Mouse (Mus musculus): ENCODE results near the gene Hmga2. TPM values are rescaled to one million over a fixed set of nuclear protein-coding genes. Genes with fewer than 3 reads are reported as not detected.

The Hmga2 gene
- total and polyA plus RNA-seq, 3 experiments = 0.15 TPM; not detected in 2

DNA sequence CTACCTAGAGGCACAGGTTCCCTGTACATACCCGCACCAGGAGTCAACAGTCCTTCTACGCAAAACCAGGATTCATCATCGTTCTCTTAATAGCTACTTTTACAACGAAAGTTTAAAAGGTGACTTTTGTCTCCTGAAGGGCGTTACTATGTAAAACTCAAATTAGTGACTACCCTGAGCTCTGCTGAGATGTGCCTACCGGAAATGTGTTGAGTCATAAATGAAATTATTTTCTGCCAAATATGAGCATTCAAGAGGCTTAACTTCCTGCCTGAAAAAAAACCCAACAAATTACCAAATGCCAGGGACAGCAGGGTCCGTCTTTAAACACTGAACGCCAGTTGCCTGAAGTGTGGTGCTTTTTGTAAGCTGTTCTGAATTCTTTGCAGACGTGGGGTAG is 81.5 kb downstream of the Hmga2 start:
- H3K4me3 ChIP-seq (ENCODE audit: control insufficient read depth in 1 of 2, insufficient read depth in 1 of 2, low read depth in 2 of 2, low read length in 2 of 2) = no peak overlapping the region
- no peaks in the 10 kb centered on the region for H3K4me1 ChIP-seq (ENCODE audit: control insufficient read depth in 1 of 2, insufficient read depth in 2 of 2, low read length in 2 of 2)
- no peak overlapping the region for H3K9ac ChIP-seq (ENCODE audit: control insufficient read depth, low read depth, low read length, poor library complexity, severe bottlenecking)
- no peaks in the 10 kb centered on the region for H3K36me3 ChIP-seq (ENCODE audit: control insufficient read depth in 1 of 2, insufficient read depth in 2 of 2, low read length in 2 of 2)
- H3K27ac ChIP-seq (ENCODE audit: control insufficient read depth, low read depth, low read length) = no peak overlapping the region
- TF ChIP-seq SIN3A (IDR thresholded peaks at IDR 0.05; ENCODE audit: low read length) = no peak
- TF ChIP-seq MAZ (IDR thresholded peaks at IDR 0.05; ENCODE audit: low read depth, low read length) = no peak
- TF ChIP-seq ZMIZ1 (IDR thresholded peaks at IDR 0.05; ENCODE audit: low read depth, low read length) = no peak
- TF ChIP-seq MEF2A (IDR thresholded peaks at IDR 0.05; ENCODE audit: extremely low read depth, insufficient replicate concordance, low read depth, low read length, poor library complexity, severe bottlenecking) = no peak
- TF ChIP-seq BHLHE40 (IDR thresholded peaks at IDR 0.05; ENCODE audit: borderline replicate concordance, low read depth, low read length) = no peak
- TF ChIP-seq ZKSCAN1 (IDR thresholded peaks at IDR 0.05; ENCODE audit: low read depth, low read length) = no peak
- no peak for TF ChIP-seq CHD1 (IDR thresholded peaks at IDR 0.05; ENCODE audit: low read depth, low read length)
- TF ChIP-seq HCFC1 (IDR thresholded peaks at IDR 0.05; ENCODE audit: low read depth, low read length) = no peak
- no peak for TF ChIP-seq JUND (IDR thresholded peaks at IDR 0.05; ENCODE audit: low read depth, low read length)
- no peak for TF ChIP-seq CTCF (IDR thresholded peaks at IDR 0.05 in 2 of 3, conservative IDR thresholded peaks at IDR 0.05 in 1 of 3; ENCODE audit: control insufficient read depth in 1 of 3, insufficient read depth in 1 of 3, low read depth in 2 of 3, low read length in 3 of 3, poor library complexity in 1 of 3, severe bottlenecking in 1 of 3)
- no peak for TF ChIP-seq ELF1 (IDR thresholded peaks at IDR 0.05; ENCODE audit: low read depth, low read length)
- TF ChIP-seq NELFE (IDR thresholded peaks at IDR 0.05; ENCODE audit: low read depth, low read length) = no peak
- TF ChIP-seq EP300 (IDR thresholded peaks at IDR 0.05; ENCODE audit: low read depth in 1 of 2, low read length in 2 of 2) = no peak
- H3K27me3 ChIP-seq (ENCODE audit: control insufficient read depth in 1 of 2, insufficient read depth in 2 of 2, low read length in 2 of 2) = no peaks in the 10 kb centered on the region
- no peak for DNase-seq (ENCODE audit: low read depth, low spot score)
- no peaks in the 10 kb centered on the region for H3K79me2 ChIP-seq (ENCODE audit: control insufficient read depth, insufficient read depth, low read length, poor library complexity)
- H3K9me3 ChIP-seq (replicated peaks; ENCODE audit: insufficient read depth, low read length) = no peaks in the 10 kb centered on the region

DNA sequence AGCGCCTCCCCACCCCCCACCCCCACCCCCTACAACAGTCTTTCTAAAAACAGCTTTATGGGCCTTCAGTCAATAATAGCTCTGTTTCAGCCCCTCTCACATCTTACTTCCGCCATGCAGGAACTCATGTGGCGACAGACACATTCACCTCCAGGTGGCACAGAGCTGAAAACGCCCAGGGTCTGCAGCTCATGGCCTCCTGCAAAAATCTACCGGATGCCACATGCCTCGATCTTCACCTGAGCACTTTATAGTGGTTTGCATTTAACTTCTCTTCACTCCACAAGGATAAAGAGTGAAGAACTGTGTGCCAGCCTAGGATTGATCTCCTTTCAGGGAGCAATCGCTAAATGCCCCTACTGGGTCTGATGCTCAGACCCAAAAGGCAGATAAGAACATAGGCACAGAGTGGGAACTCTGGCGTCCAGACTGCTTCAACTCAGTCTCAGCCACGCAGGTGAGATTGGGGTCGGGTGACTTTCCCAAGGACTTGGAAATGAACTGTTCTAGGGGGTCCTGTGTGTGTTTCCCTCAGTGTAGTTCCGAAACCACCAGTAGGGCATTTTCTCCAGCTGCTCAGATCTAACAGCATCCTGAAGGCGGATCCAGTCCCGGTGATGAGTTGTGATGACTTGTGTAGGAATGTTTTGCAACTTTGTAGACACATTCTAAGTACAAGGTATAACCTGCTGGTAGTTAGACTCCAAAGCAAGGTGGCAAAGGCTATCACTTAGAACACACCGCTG is 84.1 kb downstream of the Hmga2 start:
- Histone ChIP-seq H3K9me3 (replicated peaks; ENCODE audit: insufficient read depth, low read length) (no peaks in the 10 kb centered on the region), H3K27ac (ENCODE audit: control insufficient read depth, low read depth, low read length) (no peak overlapping the region), H3K4me3 (ENCODE audit: control insufficient read depth in 1 of 2, insufficient read depth in 1 of 2, low read depth in 2 of 2, low read length in 2 of 2) (no peak overlapping the region), H3K27me3 (ENCODE audit: control insufficient read depth in 1 of 2, insufficient read depth in 2 of 2, low read length in 2 of 2) (no peaks in the 10 kb centered on the region), H3K36me3 (ENCODE audit: control insufficient read depth in 1 of 2, insufficient read depth in 2 of 2, low read length in 2 of 2) (no peaks in the 10 kb centered on the region), H3K4me1 (ENCODE audit: control insufficient read depth in 1 of 2, insufficient read depth in 2 of 2, low read length in 2 of 2) (no peaks in the 10 kb centered on the region), H3K79me2 (ENCODE audit: control insufficient read depth, insufficient read depth, low read length, poor library complexity) (no peaks in the 10 kb centered on the region), H3K9ac (ENCODE audit: control insufficient read depth, low read depth, low read length, poor library complexity, severe bottlenecking) (no peak overlapping the region)
- DNase-seq (ENCODE audit: low read depth, low spot score) = no peak
- TF ChIP-seq RCOR1 (IDR thresholded peaks at IDR 0.05; ENCODE audit: low read depth, low read length) (no peak), MYC (IDR thresholded peaks at IDR 0.05; ENCODE audit: low read depth, low read length) (no peak), KAT2A (conservative IDR thresholded peaks at IDR 0.05; ENCODE audit: low read depth, low read length) (no peak), ZMIZ1 (IDR thresholded peaks at IDR 0.05; ENCODE audit: low read depth, low read length) (no peak), UBTF (IDR thresholded peaks at IDR 0.05; ENCODE audit: borderline replicate concordance, insufficient read depth, low read depth, low read length) (no peak), MEF2A (IDR thresholded peaks at IDR 0.05; ENCODE audit: extremely low read depth, insufficient replicate concordance, low read depth, low read length, poor library complexity, severe bottlenecking) (no peak), MXI1 (IDR thresholded peaks at IDR 0.05; ENCODE audit: low read depth, low read length) (no peak), EP300 (IDR thresholded peaks at IDR 0.05; ENCODE audit: low read depth in 1 of 2, low read length in 2 of 2) (no peak), USF1 (IDR thresholded peaks at IDR 0.05; ENCODE audit: low read depth, low read length) (no peak), TAL1 (IDR thresholded peaks at IDR 0.05; ENCODE audit: low read length) (no peak), NRF1 (IDR thresholded peaks at IDR 0.05; ENCODE audit: insufficient read depth, low read depth, low read length, poor library complexity, severe bottlenecking) (no peak), MAZ (IDR thresholded peaks at IDR 0.05; ENCODE audit: low read depth, low read length) (no peak), HCFC1 (IDR thresholded peaks at IDR 0.05; ENCODE audit: low read depth, low read length) (no peak), NELFE (IDR thresholded peaks at IDR 0.05; ENCODE audit: low read depth, low read length) (no peak), TBP (IDR thresholded peaks at IDR 0.05; ENCODE audit: low read depth, low read length) (no peak), MAX (IDR thresholded peaks at IDR 0.05; ENCODE audit: low read length) (no peak), USF2 (IDR thresholded peaks at IDR 0.05; ENCODE audit: borderline replicate concordance in 1 of 2, insufficient read depth in 1 of 2, low read depth in 1 of 2, low read length in 2 of 2) (no peak), MYB (IDR thresholded peaks at IDR 0.05; ENCODE audit: low read depth, low read length) (no peak), CHD2 (IDR thresholded peaks at IDR 0.05; ENCODE audit: low read length) (no peak), GABPA (IDR thresholded peaks at IDR 0.05; ENCODE audit: low read depth, low read length) (no peak)
